Mouse (Mus musculus) MEL (cell line): ENCODE measurements around the gene Galnt9. TPM values are rescaled to one million over a fixed set of nuclear protein-coding genes. Genes with fewer than 3 reads are reported as not detected.

Source experiments
- DNase-seq: peaks from one replicate; pipeline ENCODE4 v3.0.0; 2011; ENCODE audit warnings: low read depth, low spot score
- H3K27ac ChIP-seq: 2 replicates; pipeline ENCODE4 v1.5.1; 2012; ENCODE audit warnings: low read depth, mild to moderate bottlenecking, control low read depth, low read length, moderate library complexity; ENCODE audit not compliant: control insufficient read depth
- H3K27me3 ChIP-seq, 2 experiments: fragments of 150-350 bp in 1 of 2; sonication (generic) in 1 of 2; 2 replicates each; pipeline ENCODE4 v1.6.1; 2012; ENCODE audit warnings: low read length in 2 of 2, mild to moderate bottlenecking in 2 of 2, improper control_type of control experiment in 1 of 2, moderate library complexity in 1 of 2; ENCODE audit not compliant: insufficient read depth in 2 of 2, control insufficient read depth in 1 of 2
- H3K36me3 ChIP-seq, 2 experiments: 2 replicates each; pipeline ENCODE4 v1.6.1; 2012 to 2014; ENCODE audit warnings: low read length in 2 of 2, improper control_type of control experiment in 1 of 2, inconsistent platforms in 1 of 2, mild to moderate bottlenecking in 1 of 2; ENCODE audit not compliant: insufficient read depth in 2 of 2, control insufficient read depth in 1 of 2
- H3K4me1 ChIP-seq, 2 experiments: fragments of 150-350 bp in 1 of 2; sonication (generic) in 1 of 2; 2 replicates each; pipeline ENCODE4 v1.6.1; 2012; ENCODE audit warnings: low read length in 2 of 2, improper control_type of control experiment in 1 of 2, mild to moderate bottlenecking in 1 of 2; ENCODE audit not compliant: insufficient read depth in 2 of 2, control insufficient read depth in 1 of 2
- H3K4me3 ChIP-seq, 2 experiments: fragments of 150-350 bp in 1 of 2; sonication (generic) in 1 of 2; 2 replicates each; pipeline ENCODE4 v1.5.1; 2012; ENCODE audit warnings: low read depth in 2 of 2, low read length in 2 of 2, mild to moderate bottlenecking in 2 of 2, moderate library complexity in 2 of 2, control low read depth in 1 of 2, improper control_type of control experiment in 1 of 2; ENCODE audit not compliant: control insufficient read depth in 1 of 2, insufficient read depth in 1 of 2
- H3K79me2 ChIP-seq: 2 replicates; pipeline ENCODE4 v1.6.1; 2012; ENCODE audit warnings: mild to moderate bottlenecking, low read length, moderate library complexity; ENCODE audit not compliant: control insufficient read depth, poor library complexity, insufficient read depth
- H3K9ac ChIP-seq: 2 replicates; pipeline ENCODE4 v1.6.1; 2012; ENCODE audit warnings: low read depth, mild to moderate bottlenecking, control low read depth, low read length, moderate library complexity; ENCODE audit not compliant: control insufficient read depth, poor library complexity, severe bottlenecking
- H3K9me3 ChIP-seq: fragments of 150-350 bp; sonication (generic); replicated peaks from 2 replicates; pipeline ENCODE4 v1.6.1; 2012; ENCODE audit warnings: mild to moderate bottlenecking, low read length, improper control_type of control experiment, moderate library complexity; ENCODE audit not compliant: insufficient read depth
- CTCF ChIP-seq, 3 experiments: IDR thresholded peaks in 2 of 3; conservative IDR thresholded peaks in 1 of 3; 2 replicates each; pipeline ENCODE4 v1.5.1; 2011 to 2012; ENCODE audit warnings: low read length in 3 of 3, low read depth in 2 of 3, mild to moderate bottlenecking in 2 of 3, improper control_type of control experiment in 1 of 3, inconsistent platforms in 1 of 3, mixed read lengths in 1 of 3, moderate library complexity in 1 of 3; ENCODE audit not compliant: control insufficient read depth in 1 of 3, insufficient read depth in 1 of 3, poor library complexity in 1 of 3, severe bottlenecking in 1 of 3
- ETS1 ChIP-seq: IDR thresholded peaks from 2 replicates; pipeline ENCODE4 v1.6.1; 2012; ENCODE audit warnings: low read depth, mild to moderate bottlenecking, inconsistent platforms, low read length, improper control_type of control experiment, moderate library complexity
- GABPA ChIP-seq: IDR thresholded peaks from 2 replicates; pipeline ENCODE4 v1.6.1; 2012; ENCODE audit warnings: low read depth, mild to moderate bottlenecking, inconsistent platforms, low read length, improper control_type of control experiment, moderate library complexity
- GATA1 ChIP-seq: IDR thresholded peaks from 2 replicates; pipeline ENCODE4 v1.6.1; 2011; ENCODE audit warnings: low read depth, low read length, improper control_type of control experiment
- JUND ChIP-seq: IDR thresholded peaks from 2 replicates; pipeline ENCODE4 v1.6.1; 2011; ENCODE audit warnings: low read depth, mild to moderate bottlenecking, improper control_type of control experiment, low read length
- KAT2A ChIP-seq: conservative IDR thresholded peaks from 2 replicates; pipeline ENCODE4 v1.6.1; 2012; ENCODE audit warnings: low read depth, low read length, improper control_type of control experiment, inconsistent platforms
- MAX ChIP-seq: IDR thresholded peaks from 2 replicates; pipeline ENCODE4 v1.6.1; 2011; ENCODE audit warnings: low read length, improper control_type of control experiment
- MXI1 ChIP-seq: IDR thresholded peaks from 2 replicates; pipeline ENCODE4 v1.6.1; 2011; ENCODE audit warnings: mild to moderate bottlenecking, low read depth, low read length, improper control_type of control experiment
- NELFE ChIP-seq: IDR thresholded peaks from 2 replicates; pipeline ENCODE4 v1.6.1; 2011; ENCODE audit warnings: low read depth, low read length, improper control_type of control experiment
- NRF1 ChIP-seq: IDR thresholded peaks from 2 replicates; pipeline ENCODE4 v1.6.1; 2014; ENCODE audit warnings: low read depth, mild to moderate bottlenecking, inconsistent platforms, low read length, improper control_type of control experiment, moderate library complexity; ENCODE audit not compliant: poor library complexity, insufficient read depth, severe bottlenecking
- POLR2AphosphoS5 ChIP-seq: IDR thresholded peaks from 2 replicates; pipeline ENCODE4 v1.6.1; 2012; ENCODE audit warnings: low read depth, borderline replicate concordance, mild to moderate bottlenecking, inconsistent platforms, low read length, moderate library complexity, mixed read lengths
- RCOR1 ChIP-seq: IDR thresholded peaks from 2 replicates; pipeline ENCODE4 v1.6.1; 2012; ENCODE audit warnings: low read depth, mild to moderate bottlenecking, inconsistent platforms, low read length, improper control_type of control experiment
- TBP ChIP-seq: IDR thresholded peaks from 2 replicates; pipeline ENCODE4 v1.8.0; 2011; ENCODE audit warnings: low read depth, low read length, improper control_type of control experiment
- TCF12 ChIP-seq: IDR thresholded peaks from 2 replicates; pipeline ENCODE4 v1.6.1; 2014; ENCODE audit warnings: low read depth, mild to moderate bottlenecking, inconsistent platforms, low read length, improper control_type of control experiment, moderate library complexity
- UBTF ChIP-seq: IDR thresholded peaks from 2 replicates; pipeline ENCODE4 v1.6.1; 2012; ENCODE audit warnings: low read depth, mild to moderate bottlenecking, inconsistent platforms, low read length, improper control_type of control experiment, moderate library complexity, borderline replicate concordance; ENCODE audit not compliant: insufficient read depth
- USF1 ChIP-seq: IDR thresholded peaks from 2 replicates; pipeline ENCODE4 v1.6.1; 2014; ENCODE audit warnings: low read depth, mild to moderate bottlenecking, inconsistent platforms, low read length, improper control_type of control experiment, moderate library complexity
- USF2 ChIP-seq, 2 experiments: IDR thresholded peaks; 2 replicates each; pipeline ENCODE4 v1.6.1; 2011 to 2012; ENCODE audit warnings: improper control_type of control experiment in 2 of 2, low read length in 2 of 2, borderline replicate concordance in 1 of 2, inconsistent platforms in 1 of 2, low read depth in 1 of 2, mild to moderate bottlenecking in 1 of 2; ENCODE audit not compliant: insufficient read depth in 1 of 2
- ZMIZ1 ChIP-seq: IDR thresholded peaks from 2 replicates; pipeline ENCODE4 v1.6.1; 2012; ENCODE audit warnings: low read depth, mild to moderate bottlenecking, inconsistent platforms, low read length, improper control_type of control experiment, moderate library complexity
- polyA plus RNA-seq, 2 experiments: library from polyadenylated mRNA; stranded (reverse) in 1 of 2; unstranded in 1 of 2; fragments of >175 nt in 1 of 2; fragments of >200 nt in 1 of 2; gene quantifications; 2 replicates each; pipeline versions ENCODE4 v1.2.1 to v1.2.4; 2012; ENCODE audit warnings: low replicate concordance in 2 of 2, low read depth in 1 of 2; ENCODE audit not compliant: insufficient read length in 2 of 2, insufficient read depth in 1 of 2, missing spikeins in 1 of 2
- total RNA-seq: library from RNA; depleted of rRNA; stranded (reverse); fragments of 300-350 nt; gene quantifications from 2 replicates; pipeline ENCODE4 v1.2.3, GENCODE M21; 2012

Galnt9 gene
- total and polyA plus RNA-seq, 3 experiments: 0.23 to 0.99 TPM; not detected in 1

DNA sequence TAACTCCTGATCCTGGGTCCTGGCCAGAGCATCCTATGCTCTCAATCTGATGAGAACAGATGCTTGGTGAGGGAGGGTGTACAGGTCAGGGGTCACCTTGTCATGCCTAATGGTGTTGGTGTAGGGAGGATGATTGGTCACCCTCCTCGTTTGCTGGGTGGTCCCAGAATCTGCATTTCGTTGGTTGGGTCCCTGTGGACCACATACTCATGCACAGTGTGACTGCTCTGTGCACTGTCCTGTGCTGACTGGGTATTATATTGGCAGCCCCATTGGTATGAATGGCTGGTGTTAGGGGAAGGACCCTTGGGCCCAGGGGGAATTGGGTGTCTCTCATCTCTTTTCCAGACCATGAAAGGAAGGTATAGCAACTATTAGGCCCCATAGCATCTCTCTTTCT is 11.0 kb downstream of the Galnt9 start:
- TF ChIP-seq TCF12 (no peak), ETS1 (no peak), NRF1 (no peak), UBTF (no peak), JUND (no peak), POLR2AphosphoS5 (no peak), GATA1 (no peak), GABPA (no peak), USF2 (IDR thresholded peaks at IDR 0.05; ENCODE audit: borderline replicate concordance in 1 of 2, insufficient read depth in 1 of 2, low read depth in 1 of 2, low read length in 2 of 2) (no peak), KAT2A (no peak), NELFE (no peak)
- no peaks in the 10 kb centered on the region for H3K27me3 ChIP-seq
- no peaks in the 10 kb centered on the region for H3K36me3 ChIP-seq
- no peak overlapping the region for H3K27ac ChIP-seq
- no peaks in the 10 kb centered on the region for H3K79me2 ChIP-seq
- no peak overlapping the region for H3K9ac ChIP-seq
- H3K4me1 ChIP-seq: peaks cover 0 to 6% of the 10 kb centered on the region in 2 experiments; a peak in 1 of 4 replicates
- DNase-seq: no peak
- no peak overlapping the region for H3K4me3 ChIP-seq
- H3K9me3 ChIP-seq: no peaks in the 10 kb centered on the region

DNA sequence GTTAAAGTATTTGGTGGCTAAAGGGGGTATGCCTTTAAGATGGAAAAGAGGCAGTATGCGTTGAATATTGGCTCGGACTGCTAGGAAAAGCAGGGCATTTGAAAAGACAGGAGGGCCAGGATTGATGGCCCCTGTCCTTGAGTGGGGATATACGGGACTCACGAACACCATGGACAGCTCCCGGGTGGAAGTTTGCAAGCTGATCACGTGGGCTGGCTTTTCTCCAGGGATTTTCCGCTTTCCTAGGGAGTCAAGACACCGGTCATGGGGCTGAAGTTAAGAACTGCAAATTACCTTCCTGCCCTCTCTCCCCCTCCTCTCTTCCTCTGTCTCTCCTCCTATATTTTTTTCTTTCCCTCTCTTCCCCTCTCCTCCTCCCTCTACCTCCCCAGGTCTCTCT is 14.2 kb downstream of the Galnt9 start:
- TF ChIP-seq MXI1 (peak; percentile 52; the same call in 1 of the 2 replicates), USF1 (peak; percentile 76), MAX (no peak)
- Histone ChIP-seq H3K9me3 (no peaks in the 10 kb centered on the region), H3K36me3 (no peaks in the 10 kb centered on the region), H3K4me3 (no peak overlapping the region), H3K4me1 (no peaks in the 10 kb centered on the region), H3K9ac (no peak overlapping the region), H3K27ac (no peak overlapping the region), H3K27me3 (no peaks in the 10 kb centered on the region), H3K79me2 (no peaks in the 10 kb centered on the region)
- DNase-seq: peak; percentile 33

DNA sequence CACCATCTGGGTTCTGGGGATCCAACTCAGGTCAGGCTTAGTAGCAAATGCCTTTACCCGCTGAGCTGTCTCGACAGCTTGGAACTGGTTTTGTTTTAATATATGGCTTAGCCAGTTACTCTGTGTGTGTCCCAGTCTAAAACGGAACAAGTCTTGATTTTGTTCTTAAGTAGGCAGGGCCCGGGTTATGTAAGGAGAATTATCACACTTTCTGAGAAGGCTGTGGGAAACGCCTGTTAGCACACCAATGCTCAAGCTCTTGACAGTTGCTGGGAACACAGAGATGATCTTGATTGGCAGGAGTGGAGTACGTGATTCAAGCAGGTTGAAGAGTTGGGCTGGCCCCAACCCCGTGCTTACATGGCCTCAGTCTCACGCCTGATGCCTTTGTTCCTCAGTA is 15.5 kb downstream of the Galnt9 start:
- Histone ChIP-seq H3K9ac (no peak overlapping the region), H3K4me3 (no peak overlapping the region)

More for the DNA sequence above, 15.5 kb downstream of the Galnt9 start:
- no peak overlapping the region for H3K27ac ChIP-seq
- TF ChIP-seq UBTF: no peak
- TF ChIP-seq RCOR1: no peak
- TF ChIP-seq ZMIZ1: no peak
- TF ChIP-seq KAT2A: no peak
- TF ChIP-seq MAX: no peak
- TF ChIP-seq CTCF (IDR thresholded peaks at IDR 0.05 in 2 of 3, conservative IDR thresholded peaks at IDR 0.05 in 1 of 3; ENCODE audit: control insufficient read depth in 1 of 3, insufficient read depth in 1 of 3, low read depth in 2 of 3, low read length in 3 of 3, poor library complexity in 1 of 3, severe bottlenecking in 1 of 3): no peak
- TF ChIP-seq TBP: no peak
- H3K9me3 ChIP-seq: no peaks in the 10 kb centered on the region
- H3K36me3 ChIP-seq: no peaks in the 10 kb centered on the region
- H3K79me2 ChIP-seq: no peaks in the 10 kb centered on the region
- H3K27me3 ChIP-seq: no peaks in the 10 kb centered on the region
- no peaks in the 10 kb centered on the region; a peak in 1 of 4 replicates for H3K4me1 ChIP-seq
- no peak for DNase-seq
